Mouse (Mus musculus) v-Abl transformed pro-B cells (cell line): ENCODE data around the gene Hyou1.
"Not testable (repeated sequence)": the region's sequence is repeated elsewhere in the genome, so short reads cannot be mapped to it uniquely, and the experiment has no call there.

Experiments
- in situ Hi-C, 2 experiments: fragments of 400-800 bp; cut with MboI; formaldehyde crosslinking; loops; one replicate each; pipeline ENCODE4 v1.15.1; 2025; ENCODE audit not compliant: unreplicated experiment in 2 of 2

Gene Hyou1

GRCm38 (mm10) chr9:44399114-44399794 is 20.0 kb downstream of the Hyou1 start:
- in situ Hi-C loops = no loop called here

- in situ Hi-C loops = no loop called here
Observed at GRCm38 (mm10) chr9:44399795-44400114, 20.5 kb downstream of the Hyou1 start.

- in situ Hi-C loops = no loop called here
Observed at GRCm38 (mm10) chr9:44401081-44401480, 21.8 kb downstream of the Hyou1 start.

GRCm38 (mm10) chr9:44405011-44405410 is 25.7 kb downstream of the Hyou1 start:
- in situ Hi-C loops = no loop called here

- in situ Hi-C loops = no loop called here
Observed at GRCm38 (mm10) chr9:44406906-44407751, 27.8 kb downstream of the Hyou1 start, which contains the start of the genes Rps25 and Trappc4. Gene Rps25 (plus strand): TSS chr9:44407139. Gene Trappc4 (minus strand): TSS chr9:44407600.

DNA sequence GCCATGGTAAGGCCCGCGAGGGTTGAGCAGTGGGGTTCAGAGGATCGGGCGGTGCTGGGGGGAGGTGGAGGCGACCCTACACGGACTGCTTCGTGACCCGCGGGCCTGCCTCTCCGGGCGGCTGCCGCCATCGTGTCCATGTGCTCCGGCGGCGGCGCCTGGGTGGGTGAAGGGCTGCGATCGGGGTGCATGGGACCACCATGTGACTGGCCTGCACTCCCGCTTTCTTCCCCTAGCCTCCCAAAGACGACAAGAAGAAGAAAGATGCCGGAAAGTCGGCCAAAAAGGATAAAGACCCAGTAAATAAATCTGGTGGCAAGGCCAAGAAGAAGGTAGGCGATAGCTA is 28.4 kb downstream of the Hyou1 start:
- in situ Hi-C loops = no loop called here

GRCm38 (mm10) chr9:44408693-44409092 is 29.4 kb downstream of the Hyou1 start:
- in situ Hi-C loops = not testable (repeated sequence)

- in situ Hi-C loops = no loop called here
Observed at GRCm38 (mm10) chr9:44410647-44411336, 31.5 kb downstream of the Hyou1 start.

DNA sequence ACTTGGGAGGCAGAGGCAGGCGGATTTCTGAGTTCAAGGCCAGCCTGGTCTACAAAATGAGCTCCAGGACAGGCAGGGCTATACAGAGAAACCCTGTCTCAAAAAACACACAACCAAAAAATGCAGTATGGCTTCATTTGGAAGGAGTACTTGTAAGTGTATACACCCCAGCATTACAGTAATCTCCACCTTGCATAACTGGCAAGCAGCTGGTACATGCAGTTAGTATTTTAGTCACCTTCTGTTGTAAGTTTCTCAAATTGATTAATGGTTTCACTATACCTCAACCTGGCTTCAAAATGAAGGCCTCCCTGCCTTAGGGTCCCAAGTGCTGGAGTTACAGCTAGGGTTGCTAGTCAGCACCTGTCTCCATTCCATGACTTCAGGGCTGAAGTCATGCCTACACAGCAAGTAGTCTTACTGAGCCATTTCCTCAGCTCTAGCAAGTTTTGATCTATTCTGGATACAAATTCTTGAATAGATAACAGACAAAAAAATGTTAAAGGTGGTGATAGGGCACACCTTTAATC is 32.4 kb downstream of the Hyou1 start:
- in situ Hi-C loops = no loop called here

- in situ Hi-C loops = no loop called here
Observed at GRCm38 (mm10) chr9:44412306-44412705, 33.0 kb downstream of the Hyou1 start.

DNA sequence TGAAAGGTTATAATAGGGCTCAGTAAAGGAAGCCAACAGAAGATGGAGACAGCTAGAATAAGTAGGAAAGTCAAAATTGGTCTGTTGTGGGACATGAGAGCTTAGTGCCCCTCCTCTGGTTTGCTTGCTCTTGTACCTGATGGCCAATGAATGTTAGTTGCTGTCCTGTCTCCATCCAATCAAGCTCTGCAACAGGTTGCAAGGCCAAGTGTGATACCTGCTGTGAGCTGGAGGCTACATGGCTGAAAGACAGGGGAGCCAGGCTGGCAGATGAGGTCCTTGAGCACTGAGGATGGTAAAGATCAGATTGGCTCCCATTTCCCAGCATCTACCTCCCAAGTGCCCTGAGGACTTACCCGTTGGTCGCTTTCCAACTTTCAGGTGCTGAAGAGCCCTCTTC is 33.5 kb downstream of the Hyou1 start:
- in situ Hi-C loops = no loop called here

GRCm38 (mm10) chr9:44417156-44417891 is 38.0 kb downstream of the Hyou1 start:
- in situ Hi-C loops = no loop called here

DNA sequence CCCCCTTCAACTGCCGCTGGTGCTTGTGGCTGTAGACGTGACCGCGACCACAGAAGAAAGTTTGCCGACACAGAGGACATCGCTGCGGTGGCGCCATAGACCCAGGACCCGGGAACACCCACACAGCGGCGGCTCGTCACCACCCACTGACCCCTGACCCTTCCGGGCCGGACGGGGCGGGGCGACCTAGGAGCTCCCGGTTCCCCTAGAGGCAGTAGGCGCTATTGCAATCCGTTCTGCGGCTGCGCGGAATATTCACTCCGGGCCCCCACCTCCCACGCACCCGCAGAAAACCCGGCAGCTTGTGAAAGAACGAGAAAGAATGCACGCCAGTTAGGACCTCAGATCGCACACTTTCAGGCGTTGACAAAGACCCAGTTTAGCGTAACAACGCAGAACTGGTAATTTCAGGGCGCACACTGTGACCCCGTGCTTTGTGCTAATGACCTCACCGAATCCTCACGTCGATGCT is 38.6 kb downstream of the Hyou1 start:
- in situ Hi-C loops = no loop called here

GRCm38 (mm10) chr9:44418519-44419385 is 39.5 kb downstream of the Hyou1 start, which contains the start of gene Ccdc84:
Gene Ccdc84 (minus strand): TSS chr9:44418569.
- in situ Hi-C loops = no loop called here

DNA sequence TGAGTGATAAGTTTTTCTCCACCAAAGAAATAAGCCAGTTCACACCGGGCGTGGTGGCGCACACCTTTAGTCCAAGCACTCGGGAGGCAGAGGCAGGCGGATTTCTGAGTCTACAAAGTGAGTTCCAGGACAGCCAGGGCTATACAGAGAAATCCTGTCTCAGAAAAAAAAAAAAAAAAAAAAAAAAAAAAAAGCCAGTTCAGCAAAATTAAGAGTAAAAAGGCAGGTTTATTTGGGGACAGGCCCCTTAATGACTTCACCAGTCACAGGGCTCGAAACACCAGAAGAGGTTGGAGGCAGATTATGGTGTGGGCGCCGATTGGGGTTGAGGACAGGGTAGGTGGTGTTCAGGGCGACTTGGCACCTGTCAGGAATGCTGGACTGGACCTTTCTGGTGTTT is 40.4 kb downstream of the Hyou1 start:
- in situ Hi-C loops = not testable (repeated sequence)

- in situ Hi-C loops = no loop called here
Observed at GRCm38 (mm10) chr9:44420280-44420898, 41.1 kb downstream of the Hyou1 start.

GRCm38 (mm10) chr9:44423576-44423975 is 44.3 kb downstream of the Hyou1 start:
- in situ Hi-C loops = no loop called here

DNA sequence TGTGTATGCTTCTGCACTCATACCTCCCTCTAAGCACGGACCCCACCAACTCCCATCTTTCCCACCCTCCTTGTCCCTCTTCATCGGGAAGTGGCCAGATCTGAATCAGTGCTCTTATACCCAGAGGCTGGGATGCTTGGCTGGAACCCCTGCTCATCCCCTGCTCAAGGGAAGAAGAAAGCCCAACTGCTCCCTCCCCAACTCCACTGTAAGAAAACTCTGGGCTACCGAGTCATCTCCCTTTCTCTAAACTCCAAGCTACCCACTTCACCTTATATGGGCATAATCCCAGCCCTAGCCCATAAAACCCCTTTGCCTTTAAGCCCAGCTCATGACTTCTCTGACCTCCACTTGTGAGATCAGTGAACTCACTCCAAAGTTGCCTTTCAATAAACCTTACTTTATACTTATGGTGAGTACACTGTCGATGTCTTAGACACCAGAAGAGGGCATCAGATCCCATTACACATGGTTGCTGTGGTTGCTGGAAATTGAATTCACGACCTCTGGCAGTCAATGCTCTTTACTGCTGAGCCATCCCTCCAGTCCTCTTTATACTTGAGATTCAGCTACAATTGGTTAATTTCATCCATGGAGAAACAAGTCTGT is 53.4 kb downstream of the Hyou1 start:
- in situ Hi-C loops = no loop called here

- in situ Hi-C loops = no loop called here
Observed at GRCm38 (mm10) chr9:44435747-44436146, 56.5 kb downstream of the Hyou1 start.
